Mouse (Mus musculus) liver, adult 2 months (tissue): ENCODE results near the gene Cacna1c. TPM values are rescaled to one million over a fixed set of nuclear protein-coding genes. Genes with fewer than 3 reads are reported as not detected.

ENCODE experiments used
- DNase-seq: peaks from one replicate; pipeline ENCODE4 v3.0.0-alpha.2; 2011; ENCODE audit warnings: low read depth, low spot score; ENCODE audit errors: extremely low read depth
- H3K27ac ChIP-seq: fragments of 200-500 bp; replicated peaks from 2 replicates; pipeline ENCODE4 v1.5.1; 2012; ENCODE audit warnings: low read depth, mild to moderate bottlenecking, control low read depth, inconsistent platforms, low read length; ENCODE audit not compliant: insufficient read depth
- H3K27me3 ChIP-seq: fragments of 200-500 bp; 2 replicates; pipeline ENCODE4 v1.6.1; 2012; ENCODE audit warnings: mild to moderate bottlenecking, moderate library complexity, low read length, inconsistent platforms; ENCODE audit not compliant: control insufficient read depth, insufficient read depth
- H3K36me3 ChIP-seq: fragments of 200-500 bp; 2 replicates; pipeline ENCODE4 v1.6.1; 2012; ENCODE audit warnings: low read length, inconsistent platforms; ENCODE audit not compliant: control insufficient read depth, insufficient read depth
- H3K4me1 ChIP-seq: fragments of 200-500 bp; 2 replicates; pipeline ENCODE4 v1.6.1; 2011; ENCODE audit warnings: low read length; ENCODE audit not compliant: control insufficient read depth, insufficient read depth
- H3K4me3 ChIP-seq: fragments of 200-500 bp; 2 replicates; pipeline ENCODE4 v1.5.1; 2011; ENCODE audit warnings: low read depth, mild to moderate bottlenecking, control low read depth, low read length, moderate library complexity; ENCODE audit not compliant: insufficient read depth
- H3K79me2 ChIP-seq: fragments of 200-500 bp; 2 replicates; pipeline ENCODE4 v1.6.1; 2012; ENCODE audit warnings: inconsistent platforms, mild to moderate bottlenecking, low read length, moderate library complexity; ENCODE audit not compliant: control insufficient read depth, insufficient read depth
- H3K9ac ChIP-seq: fragments of 200-500 bp; 2 replicates; pipeline ENCODE4 v1.6.1; 2012; ENCODE audit warnings: low read depth, mild to moderate bottlenecking, control low read depth, inconsistent platforms, low read length
- CTCF ChIP-seq: fragments of 200-500 bp; IDR thresholded peaks from 2 replicates; pipeline ENCODE4 v1.5.1; 2011; ENCODE audit warnings: low read depth, low read length, control low read depth
- POLR2A ChIP-seq: fragments of 200-500 bp; IDR thresholded peaks from 2 replicates; pipeline ENCODE4 v1.6.1; 2011; ENCODE audit warnings: low read length, control low read depth; ENCODE audit not compliant: insufficient read depth; ENCODE audit errors: extremely low read depth
- WGBS: fragments of 180-500 bp; shearing (Covaris S2); methylation state at CpG from one replicate; pipeline ENCODE4 v1.1.7; 2018; 5-methylcytosine and 5-hydroxymethylcytosine counted together
- polyA plus RNA-seq: library from polyadenylated mRNA; depleted of rRNA; stranded (reverse); fragments of >200 nt; gene quantifications from 2 replicates; pipeline ENCODE4 v1.2.3, GENCODE M21; 2012
- total RNA-seq: library from RNA; depleted of rRNA; stranded (reverse); fragments of >200 nt; gene quantifications from 2 replicates; pipeline ENCODE4 v1.2.3, GENCODE M21; 2014

Gene Cacna1c
- total and polyA plus RNA-seq, 2 experiments = 0.09 to 0.18 TPM

- Histone ChIP-seq H3K27me3 (no peaks in the 10 kb centered on the region), H3K79me2 (no peaks in the 10 kb centered on the region), H3K36me3 (no peaks in the 10 kb centered on the region), H3K9ac (no peak overlapping the region), H3K27ac (no peak overlapping the region), H3K4me1 (no peaks in the 10 kb centered on the region), H3K4me3 (no peak overlapping the region)
- DNase-seq = no peak
- WGBS = 93% methylated on average over 7 of the region's 7 CpGs
- no peak for TF ChIP-seq POLR2A
- TF ChIP-seq CTCF = no peak
These were observed 328.8 kb downstream of the Cacna1c start for GRCm38 (mm10) chr6:118867384-118867783.

GRCm38 (mm10) chr6:118866889-118867288 lies 329.3 kb downstream of the Cacna1c start:
- Histone ChIP-seq H3K27me3 (no peaks in the 10 kb centered on the region), H3K4me3 (no peak overlapping the region), H3K9ac (no peak overlapping the region), H3K4me1 (no peaks in the 10 kb centered on the region), H3K79me2 (no peaks in the 10 kb centered on the region), H3K36me3 (no peaks in the 10 kb centered on the region), H3K27ac (no peak overlapping the region)
- TF ChIP-seq POLR2A = no peak
- TF ChIP-seq CTCF = no peak
- no peak for DNase-seq
- 72% methylated on average over 3 of the region's 3 CpGs for WGBS

GRCm38 (mm10) chr6:118865777-118866380 lies 330.3 kb downstream of the Cacna1c start:
- WGBS = 83% methylated on average over 5 of the region's 5 CpGs
- H3K27ac ChIP-seq = no peak overlapping the region
- no peaks in the 10 kb centered on the region for H3K36me3 ChIP-seq
- H3K27me3 ChIP-seq = no peaks in the 10 kb centered on the region
- H3K4me1 ChIP-seq = no peaks in the 10 kb centered on the region
- H3K9ac ChIP-seq = no peak overlapping the region
- TF ChIP-seq CTCF (no peak), POLR2A (no peak)
- no peak for DNase-seq
- H3K79me2 ChIP-seq = no peaks in the 10 kb centered on the region
- no peak overlapping the region for H3K4me3 ChIP-seq

DNA sequence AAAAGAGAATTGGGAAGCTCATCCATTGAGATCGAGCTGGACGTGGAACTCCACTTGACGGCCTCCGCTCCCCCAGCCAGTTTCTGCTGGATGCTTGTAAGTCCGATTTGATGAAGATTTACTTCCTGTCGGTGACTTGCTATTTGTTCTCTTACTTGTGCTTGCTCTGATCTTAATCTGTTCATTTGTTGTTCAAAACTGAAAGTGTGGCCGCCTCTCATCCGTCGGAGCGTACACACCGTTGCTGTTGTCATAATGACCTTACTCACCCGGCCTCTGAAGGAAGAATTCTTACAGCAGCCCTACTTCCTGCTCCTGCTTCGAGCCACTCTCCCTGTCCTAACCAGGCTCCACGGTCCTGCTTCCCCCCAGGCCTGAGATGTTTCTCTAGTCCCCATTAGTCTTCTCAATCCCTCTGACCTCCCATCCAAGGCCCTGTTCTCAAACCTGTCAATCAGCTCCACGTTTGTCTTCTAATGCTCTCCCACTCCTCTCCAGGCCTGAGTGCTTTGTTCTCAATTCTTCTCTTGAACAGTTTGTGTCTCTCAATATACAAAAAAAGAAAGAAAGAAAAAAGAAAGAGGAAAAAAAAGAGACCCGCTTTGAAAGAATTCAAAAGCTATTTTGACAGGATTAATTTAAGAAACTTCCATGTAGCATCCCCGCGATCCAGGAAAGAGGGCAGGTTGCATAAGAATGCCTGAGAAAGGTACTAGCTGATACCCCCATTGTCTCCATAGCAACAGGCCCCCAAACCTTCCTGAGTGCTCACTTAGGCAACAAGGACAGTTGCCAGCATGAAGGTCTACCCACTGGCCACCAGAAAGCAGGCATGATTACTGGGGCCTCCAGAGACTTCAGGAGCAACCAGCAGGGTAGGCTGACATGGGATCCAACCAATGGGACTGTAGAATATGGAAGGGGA lies 331.3 kb downstream of the Cacna1c start:
- 70% methylated on average over 18 of the region's 18 CpGs for WGBS

DNA sequence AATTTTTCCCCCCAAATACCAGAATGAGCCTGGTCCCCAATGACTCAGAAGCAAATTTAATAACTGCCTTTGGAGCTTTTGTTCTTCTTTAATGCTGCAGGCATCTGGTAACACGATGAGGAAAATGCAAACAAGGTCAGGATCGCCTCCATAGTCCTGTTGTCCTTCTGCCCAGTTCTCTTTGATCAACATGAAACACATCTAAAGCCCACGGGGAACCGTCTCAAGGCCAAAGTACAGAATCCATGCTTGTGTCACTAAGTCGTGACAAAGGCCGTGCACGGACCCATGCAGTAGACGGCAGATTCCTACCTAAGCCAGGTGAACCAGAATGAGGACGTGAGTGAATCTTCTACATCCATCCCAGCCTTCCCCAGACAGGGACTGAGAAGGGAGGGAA lies 333.5 kb downstream of the Cacna1c start:
- 28% methylated on average over 9 of the region's 9 CpGs for WGBS
- no peaks in the 10 kb centered on the region for H3K27me3 ChIP-seq

More for the DNA sequence above, 331.3 kb downstream of the Cacna1c start:
- Histone ChIP-seq H3K4me3 (no peak overlapping the region), H3K27me3 (no peaks in the 10 kb centered on the region), H3K79me2 (no peaks in the 10 kb centered on the region), H3K27ac (no peak overlapping the region), H3K36me3 (no peaks in the 10 kb centered on the region), H3K4me1 (no peaks in the 10 kb centered on the region), H3K9ac (no peak overlapping the region)
- DNase-seq = no peak
- TF ChIP-seq CTCF (no peak), POLR2A (no peak)

More for the DNA sequence above, 333.5 kb downstream of the Cacna1c start:
- no peaks in the 10 kb centered on the region for H3K36me3 ChIP-seq
- H3K4me1 ChIP-seq = no peaks in the 10 kb centered on the region
- no peak overlapping the region for H3K4me3 ChIP-seq
- DNase-seq = peak; percentile 18
- no peak for TF ChIP-seq CTCF
- TF ChIP-seq POLR2A = no peak
- H3K79me2 ChIP-seq = no peaks in the 10 kb centered on the region
- H3K9ac ChIP-seq = no peak overlapping the region
- no peak overlapping the region for H3K27ac ChIP-seq
